Mouse (Mus musculus) kidney, postnatal 4 days (tissue): ENCODE data around the gene Gm20219.

ENCODE experiments used
- DNase-seq, 2 experiments: peaks; one replicate each; pipeline ENCODE4 v3.0.0; 2021; ENCODE audit warnings: mixed read lengths in 2 of 2

Gm20219 gene

GRCm38 (mm10) chr17:56552781-56553363, 1.3 kb downstream of the Gm20219 start:
- peak; percentile 69 for DNase-seq

- peak in 1 of 2 experiments; percentile 3 for DNase-seq
Measured at GRCm38 (mm10) chr17:56551841-56552581, 2.2 kb downstream of the Gm20219 start.

GRCm38 (mm10) chr17:56550784-56551475, 3.3 kb downstream of the Gm20219 start:
- peak in 1 of 2 experiments; percentile 5 for DNase-seq

- DNase-seq: no peak
Measured at GRCm38 (mm10) chr17:56548605-56549105, 5.5 kb downstream of the Gm20219 start.

GRCm38 (mm10) chr17:56547846-56548604, 6.2 kb downstream of the Gm20219 start:
- DNase-seq: no peak

- no peak for DNase-seq
Measured at GRCm38 (mm10) chr17:56547116-56547845, 6.9 kb downstream of the Gm20219 start.

GRCm38 (mm10) chr17:56546576-56546975, 7.6 kb downstream of the Gm20219 start:
- DNase-seq: no peak

- DNase-seq: no peak
Measured at GRCm38 (mm10) chr17:56545945-56546344, 8.2 kb downstream of the Gm20219 start.

- DNase-seq: no peak
Measured at GRCm38 (mm10) chr17:56544699-56545387, 9.3 kb downstream of the Gm20219 start.

- no peak for DNase-seq
Measured at GRCm38 (mm10) chr17:56543684-56544224, 10.4 kb downstream of the Gm20219 start.

- no peak for DNase-seq
Measured at GRCm38 (mm10) chr17:56542736-56543135, 11.5 kb downstream of the Gm20219 start.

GRCm38 (mm10) chr17:56540562-56540975, 13.6 kb downstream of the Gm20219 start:
- no peak for DNase-seq

- DNase-seq: no peak
Measured at GRCm38 (mm10) chr17:56537912-56538311, 16.3 kb downstream of the Gm20219 start.

GRCm38 (mm10) chr17:56536874-56537273, 17.3 kb downstream of the Gm20219 start:
- no peak for DNase-seq

GRCm38 (mm10) chr17:56536192-56536591, 18.0 kb downstream of the Gm20219 start:
- DNase-seq: no peak

GRCm38 (mm10) chr17:56524943-56525342, 29.2 kb downstream of the Gm20219 start:
- no peak for DNase-seq

- DNase-seq: no peak
Measured at GRCm38 (mm10) chr17:56522744-56523143, 31.4 kb downstream of the Gm20219 start.

GRCm38 (mm10) chr17:56515690-56516410, 38.3 kb downstream of the Gm20219 start:
- DNase-seq: peak; percentile 52 to 64

GRCm38 (mm10) chr17:56514916-56515315, 39.3 kb downstream of the Gm20219 start:
- no peak for DNase-seq

- no peak for DNase-seq
Measured at GRCm38 (mm10) chr17:56514330-56514729, 39.9 kb downstream of the Gm20219 start.
